Mouse (Mus musculus): ENCODE measurements at regions not wholly inside any gene's neighbourhood (a gene's known extent, or its start where the extent isn't known, plus 50 kb on each side); places are given as distances from the start of the nearest gene placed in this dataset.

DNA sequence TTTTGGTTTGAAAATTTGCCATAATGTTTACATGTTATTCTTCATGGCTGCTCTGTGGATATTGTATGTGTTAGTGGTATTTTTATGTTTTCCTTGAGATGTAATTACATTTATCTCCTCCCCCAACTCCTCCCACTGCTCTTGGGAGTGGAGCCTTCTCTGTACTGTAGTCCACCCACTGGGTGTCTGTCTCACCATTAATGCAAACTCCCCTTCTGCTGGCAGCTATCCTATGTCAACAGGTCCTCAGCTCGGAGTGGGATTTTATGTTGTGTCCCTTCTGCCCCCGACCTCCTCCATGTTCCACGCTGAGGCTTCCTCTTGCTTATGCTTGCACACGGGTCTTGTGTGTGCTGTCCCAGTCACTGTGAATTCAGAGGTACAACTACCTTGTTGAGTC lies 330.3 kb upstream of the Tmc3 start:
- no peak for DNase-seq (ENCODE audit: low read depth, low spot score)
- no peaks in the 10 kb centered on the region for H3K36me3 ChIP-seq (ENCODE audit: control insufficient read depth, insufficient read depth, low read length, poor library complexity, severe bottlenecking)
- no peaks in the 10 kb centered on the region for H3K27me3 ChIP-seq (ENCODE audit: control insufficient read depth, insufficient read depth, low read length, poor library complexity, severe bottlenecking)

DNA sequence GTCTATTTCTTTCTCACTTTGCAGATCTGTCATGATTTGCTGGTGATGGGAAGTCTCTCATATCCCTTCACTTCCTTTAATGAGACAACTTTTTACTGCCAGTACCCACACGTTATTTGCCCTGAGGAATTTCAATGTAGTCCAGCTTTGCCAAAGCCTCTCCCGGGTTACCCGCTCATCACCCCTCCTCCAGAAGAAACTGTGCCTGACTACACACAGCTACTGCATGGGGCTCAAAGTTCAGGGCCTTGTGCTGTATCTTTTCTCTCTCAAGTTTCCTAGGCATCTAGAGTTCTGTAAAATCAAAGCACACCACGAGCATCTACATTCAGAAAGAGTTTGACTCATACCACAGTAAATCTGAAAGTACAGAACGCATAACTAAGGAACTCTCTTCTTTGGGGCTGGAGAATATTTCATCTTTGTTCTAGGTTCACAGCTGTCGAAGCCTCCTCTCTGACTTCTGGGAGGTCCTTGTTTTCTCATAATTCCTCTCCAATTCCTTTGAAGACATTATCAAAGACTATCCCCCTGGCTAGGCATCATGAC lies 328.4 kb upstream of the Tmc3 start:
- Histone ChIP-seq H3K36me3 (ENCODE audit: control insufficient read depth, insufficient read depth, low read length, poor library complexity, severe bottlenecking) (no peaks in the 10 kb centered on the region), H3K27me3 (ENCODE audit: control insufficient read depth, insufficient read depth, low read length, poor library complexity, severe bottlenecking) (no peaks in the 10 kb centered on the region)
- no peak for DNase-seq (ENCODE audit: low read depth, low spot score)

DNA sequence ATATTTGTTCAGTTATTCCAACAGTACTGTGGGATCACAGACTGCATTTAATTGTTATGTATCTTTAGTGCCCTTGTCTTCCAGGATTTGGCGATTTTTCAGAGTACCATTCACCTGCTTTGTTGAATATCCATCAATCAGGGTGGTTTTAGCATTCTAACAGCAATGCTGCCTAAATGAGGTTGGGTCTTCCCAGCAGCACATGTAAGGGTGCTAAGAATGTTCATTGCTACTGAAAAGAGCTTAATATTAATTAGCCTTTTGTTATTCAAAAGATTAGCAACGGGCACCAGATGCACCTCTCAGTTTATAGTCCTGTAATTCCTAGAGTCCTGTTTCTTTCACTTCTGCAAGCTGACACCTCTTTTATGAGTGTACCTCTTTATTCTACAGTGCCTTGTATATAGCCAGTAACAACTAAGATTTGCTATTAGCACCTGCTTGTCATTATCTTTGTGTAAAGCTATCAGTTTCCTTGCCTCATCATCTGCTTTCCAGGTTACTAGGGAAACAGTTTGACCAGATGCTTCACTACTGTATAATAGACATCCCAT lies 326.3 kb upstream of the Tmc3 start:
- no peak for DNase-seq (ENCODE audit: low read depth, low spot score)
- Histone ChIP-seq H3K27me3 (ENCODE audit: control insufficient read depth, insufficient read depth, low read length, poor library complexity, severe bottlenecking) (no peaks in the 10 kb centered on the region), H3K36me3 (ENCODE audit: control insufficient read depth, insufficient read depth, low read length, poor library complexity, severe bottlenecking) (no peaks in the 10 kb centered on the region)

DNA sequence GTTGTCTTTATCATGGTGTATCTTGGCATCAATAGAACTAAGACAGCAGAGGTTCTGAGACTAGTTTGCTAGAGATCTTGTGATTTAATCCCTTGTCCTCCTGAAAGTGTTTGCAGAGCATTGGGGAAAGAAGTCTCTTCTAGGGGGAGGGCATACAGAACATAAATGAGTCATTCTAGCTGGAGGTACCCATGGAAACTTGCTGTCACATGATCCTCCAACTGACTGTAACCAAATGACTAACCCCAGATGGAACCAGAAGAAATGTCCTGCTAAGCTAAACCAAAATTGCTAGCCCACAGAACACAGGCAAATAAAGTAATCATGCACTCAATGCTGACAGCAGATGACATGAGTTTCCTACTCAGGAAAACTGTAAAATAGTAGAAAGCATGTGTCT lies 323.2 kb upstream of the Tmc3 start:
- Histone ChIP-seq H3K27me3 (ENCODE audit: control insufficient read depth, insufficient read depth, low read length, poor library complexity, severe bottlenecking) (no peaks in the 10 kb centered on the region), H3K36me3 (ENCODE audit: control insufficient read depth, insufficient read depth, low read length, poor library complexity, severe bottlenecking) (no peaks in the 10 kb centered on the region)
- no peak for DNase-seq (ENCODE audit: low read depth, low spot score)

DNA sequence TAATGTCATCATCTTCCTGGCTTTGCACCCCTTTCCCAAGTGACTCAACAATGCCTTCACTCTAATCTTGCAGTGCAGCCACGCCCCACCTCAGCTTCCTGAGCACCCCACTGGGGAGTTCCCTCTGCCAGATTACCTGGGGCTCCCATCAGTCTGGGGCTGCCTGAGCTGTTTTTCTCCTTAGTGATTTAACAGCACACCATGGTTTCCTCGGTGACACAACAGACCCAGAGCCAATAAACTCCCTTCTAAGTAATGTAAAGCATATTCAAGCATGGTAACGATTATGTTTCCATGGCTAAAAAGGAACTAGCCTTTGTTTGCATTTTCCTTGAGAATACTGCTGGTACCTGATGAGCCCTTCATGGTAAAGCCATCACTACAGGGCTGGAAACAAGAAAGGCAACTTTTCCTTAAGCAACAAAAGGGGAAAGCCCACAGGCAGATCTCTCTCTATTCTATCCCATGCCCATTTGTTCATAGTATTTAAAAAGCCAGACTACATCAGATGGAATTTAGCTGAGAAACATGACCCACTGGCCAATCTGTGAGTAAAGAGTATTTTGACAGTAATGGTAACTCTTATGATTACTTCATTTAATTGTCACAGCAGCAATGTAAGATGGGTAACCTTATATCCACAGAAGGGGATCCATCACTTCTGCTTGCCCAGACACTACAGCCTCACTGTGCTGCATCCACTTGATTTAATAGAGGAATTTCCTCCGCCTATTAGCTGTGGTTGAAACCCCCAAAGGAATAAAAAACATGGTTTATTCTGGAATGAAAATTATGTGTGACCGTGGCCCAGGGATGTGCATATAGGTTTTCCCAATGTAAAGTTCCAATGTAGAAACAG lies 294.6 kb upstream of the Tmc3 start:
- Histone ChIP-seq H3K36me3 (ENCODE audit: control insufficient read depth, insufficient read depth, low read length, poor library complexity, severe bottlenecking) (no peaks in the 10 kb centered on the region), H3K27me3 (ENCODE audit: control insufficient read depth, insufficient read depth, low read length, poor library complexity, severe bottlenecking) (no peaks in the 10 kb centered on the region)
- DNase-seq (ENCODE audit: low read depth, low spot score), result no peak

DNA sequence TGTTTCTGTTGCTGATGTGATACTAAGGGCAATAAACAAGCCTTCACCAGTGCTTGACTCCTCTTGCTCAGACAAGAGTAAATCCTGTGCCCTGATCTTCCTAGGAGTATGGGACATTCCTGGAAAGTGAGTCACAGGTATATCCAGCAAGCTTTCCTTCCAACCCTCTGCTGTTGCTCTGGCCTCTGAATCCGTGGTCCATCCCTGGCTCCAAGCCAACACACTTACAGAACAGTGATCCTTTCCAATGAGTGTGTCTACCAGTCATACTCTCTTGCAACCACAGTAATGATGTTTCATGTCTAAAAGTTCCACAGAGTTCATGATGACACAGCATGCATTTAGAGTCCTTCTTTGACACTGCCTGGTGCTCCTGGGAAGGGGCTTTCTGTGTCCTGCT lies 277.6 kb upstream of the Tmc3 start:
- no peak for DNase-seq (ENCODE audit: low read depth, low spot score)
- Histone ChIP-seq H3K27me3 (ENCODE audit: control insufficient read depth, insufficient read depth, low read length, poor library complexity, severe bottlenecking) (no peaks in the 10 kb centered on the region), H3K36me3 (ENCODE audit: control insufficient read depth, insufficient read depth, low read length, poor library complexity, severe bottlenecking) (no peaks in the 10 kb centered on the region)

DNA sequence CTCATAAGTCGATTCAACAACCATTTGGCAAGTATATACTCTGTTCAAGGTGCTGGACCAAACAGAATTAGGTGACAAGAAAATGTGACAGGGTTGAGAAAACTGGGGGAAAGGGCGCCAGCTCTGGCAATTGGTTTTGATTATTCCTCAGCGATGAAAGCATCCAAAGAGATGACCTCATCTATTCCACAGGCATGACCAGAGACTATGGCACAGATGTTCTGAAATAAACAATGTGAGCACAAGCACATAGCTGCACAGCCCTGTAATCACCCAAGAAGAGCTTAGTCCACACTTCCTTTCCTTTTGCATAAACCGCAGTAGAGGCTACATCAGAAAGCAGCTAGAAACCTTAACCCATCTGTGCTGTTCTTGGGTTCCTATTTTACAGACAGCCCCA lies 272.6 kb upstream of the Tmc3 start:
- Histone ChIP-seq H3K36me3 (ENCODE audit: control insufficient read depth, insufficient read depth, low read length, poor library complexity, severe bottlenecking) (no peaks in the 10 kb centered on the region), H3K27me3 (ENCODE audit: control insufficient read depth, insufficient read depth, low read length, poor library complexity, severe bottlenecking) (no peaks in the 10 kb centered on the region)
- no peak for DNase-seq (ENCODE audit: low read depth, low spot score)

DNA sequence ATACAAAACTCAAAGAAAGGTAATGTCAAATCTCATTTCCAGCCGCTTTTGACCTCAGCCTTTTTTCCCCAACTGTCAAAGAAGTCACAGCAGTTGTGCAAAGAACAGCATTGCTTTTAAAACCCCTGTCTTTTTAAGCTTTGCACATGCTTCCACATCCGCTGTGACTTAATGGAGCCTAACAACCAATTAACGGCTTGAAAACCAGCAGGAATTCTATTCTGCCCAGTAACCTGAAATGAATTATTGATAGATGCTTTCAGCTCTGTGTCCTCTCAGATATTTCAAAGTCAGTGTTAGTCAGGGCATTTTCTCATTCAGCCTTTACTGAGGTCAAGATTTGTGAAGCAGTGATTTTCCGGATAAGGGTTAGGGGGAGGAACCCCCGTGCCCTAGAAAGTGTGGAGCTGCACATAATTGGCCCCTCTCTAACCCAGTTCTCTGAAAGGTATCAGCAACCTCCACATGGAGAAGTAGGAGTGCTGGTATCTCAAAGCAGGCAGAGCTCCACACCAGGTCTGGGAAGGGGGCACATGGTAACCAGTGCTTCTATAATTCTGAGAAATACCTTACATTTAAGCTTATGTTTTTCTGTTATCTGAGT lies 254.8 kb upstream of the Tmc3 start:
- DNase-seq (ENCODE audit: low read depth, low spot score), result no peak
- no peaks in the 10 kb centered on the region for H3K27me3 ChIP-seq (ENCODE audit: control insufficient read depth, insufficient read depth, low read length, poor library complexity, severe bottlenecking)

DNA sequence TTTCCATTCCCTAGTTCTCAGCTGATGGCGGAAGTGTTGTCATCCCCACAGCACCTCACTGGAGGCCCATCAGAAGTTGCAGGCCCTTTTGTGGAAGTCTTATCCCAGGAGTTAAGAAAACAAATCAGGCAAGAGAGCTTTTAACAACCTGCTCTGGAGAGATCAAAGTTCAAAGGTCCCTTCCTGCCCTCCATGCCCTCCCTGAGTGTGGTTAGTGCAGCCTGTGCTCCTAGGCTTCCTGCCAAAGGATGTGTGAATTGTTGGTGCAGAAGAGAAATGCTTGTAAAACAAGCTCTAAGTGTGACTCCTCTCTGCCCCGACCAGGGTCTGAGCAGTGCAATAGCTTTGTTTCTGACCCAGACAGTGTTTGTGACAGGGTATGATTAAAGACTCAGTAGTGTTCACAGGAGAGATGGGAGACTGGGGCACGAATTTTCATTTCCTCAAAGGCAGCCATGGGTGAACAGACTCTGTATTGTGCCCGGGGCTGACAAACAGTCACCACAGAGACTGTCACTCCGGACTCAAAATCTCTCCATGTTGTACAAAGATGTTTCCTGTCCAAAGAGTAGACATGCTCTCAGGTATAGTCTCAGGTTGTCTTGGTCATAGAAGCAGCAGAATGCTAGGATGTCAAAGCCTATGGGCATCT lies 237.5 kb upstream of the Tmc3 start:
- no peaks in the 10 kb centered on the region for H3K36me3 ChIP-seq (ENCODE audit: control insufficient read depth, insufficient read depth, low read length, poor library complexity, severe bottlenecking)
- peak; percentile 57 for DNase-seq (ENCODE audit: low read depth, low spot score)
- H3K27me3 ChIP-seq (ENCODE audit: control insufficient read depth, insufficient read depth, low read length, poor library complexity, severe bottlenecking), result no peaks in the 10 kb centered on the region

More for the DNA sequence above, 254.8 kb upstream of the Tmc3 start:
- H3K36me3 ChIP-seq (ENCODE audit: control insufficient read depth, insufficient read depth, low read length, poor library complexity, severe bottlenecking), result no peaks in the 10 kb centered on the region

DNA sequence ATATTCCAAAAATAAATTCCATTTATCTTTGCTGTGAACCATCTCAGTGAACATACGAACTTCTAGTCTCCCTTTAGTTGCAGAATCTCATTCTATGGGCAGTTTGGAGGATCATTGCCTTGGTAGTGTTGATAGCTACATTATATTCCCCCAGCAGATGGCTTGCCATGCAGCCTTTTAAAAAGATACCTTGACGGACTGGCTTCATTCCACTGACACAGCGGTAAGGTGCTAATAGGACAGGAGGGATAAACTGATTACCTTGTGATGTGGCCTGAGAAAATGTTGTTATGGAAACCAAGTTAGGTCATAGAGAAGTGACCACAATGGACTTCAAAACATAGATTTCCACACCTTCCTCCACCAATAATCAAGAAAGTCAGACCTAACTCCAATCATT lies 215.5 kb upstream of the Tmc3 start:
- Histone ChIP-seq H3K36me3 (ENCODE audit: control insufficient read depth, insufficient read depth, low read length, poor library complexity, severe bottlenecking) (no peaks in the 10 kb centered on the region), H3K27me3 (ENCODE audit: control insufficient read depth, insufficient read depth, low read length, poor library complexity, severe bottlenecking) (no peaks in the 10 kb centered on the region)
- no peak for DNase-seq (ENCODE audit: low read depth, low spot score)

DNA sequence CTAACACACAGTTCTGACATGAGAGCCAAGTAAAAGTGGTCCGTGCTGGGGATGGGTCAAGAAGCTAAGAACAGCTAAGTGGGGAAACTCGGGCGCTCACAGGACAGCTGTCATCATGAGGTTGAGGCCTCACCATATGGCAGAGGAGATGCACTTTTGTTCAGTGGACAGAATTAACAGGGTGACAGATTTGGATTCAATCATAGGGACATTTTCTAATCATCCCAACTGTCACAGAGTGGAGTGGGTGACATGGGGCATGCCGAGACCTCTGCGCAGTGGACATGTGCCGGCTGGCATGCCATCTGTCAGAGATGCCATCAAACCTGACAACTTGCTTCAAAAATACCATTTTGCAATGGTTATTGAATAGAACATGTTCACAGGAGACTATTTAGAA lies 215.1 kb upstream of the Tmc3 start:
- Histone ChIP-seq H3K36me3 (ENCODE audit: control insufficient read depth, insufficient read depth, low read length, poor library complexity, severe bottlenecking) (no peaks in the 10 kb centered on the region), H3K27me3 (ENCODE audit: control insufficient read depth, insufficient read depth, low read length, poor library complexity, severe bottlenecking) (no peaks in the 10 kb centered on the region)
- DNase-seq (ENCODE audit: low read depth, low spot score), result no peak

DNA sequence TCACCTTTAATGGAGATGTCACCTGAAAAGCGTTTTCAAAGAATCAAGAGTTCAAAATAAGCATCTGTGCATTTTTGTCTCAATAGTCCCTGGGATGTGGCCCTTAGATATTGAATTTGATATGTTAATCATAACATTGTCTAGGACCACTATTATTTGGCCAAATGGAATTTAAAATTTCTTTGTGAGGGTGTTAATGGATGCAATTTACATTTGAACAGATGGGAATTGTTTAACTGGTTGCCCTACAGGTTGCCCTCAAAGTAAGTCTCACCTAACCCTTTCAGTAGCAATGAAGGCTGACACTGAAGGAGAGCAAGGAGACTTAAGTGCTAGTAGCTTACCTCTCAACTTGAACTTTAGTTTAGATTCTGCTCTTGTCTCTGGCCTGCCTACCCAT lies 207.9 kb upstream of the Tmc3 start:
- no peaks in the 10 kb centered on the region for H3K27me3 ChIP-seq (ENCODE audit: control insufficient read depth, insufficient read depth, low read length, poor library complexity, severe bottlenecking)
- DNase-seq (ENCODE audit: low read depth, low spot score), result no peak

DNA sequence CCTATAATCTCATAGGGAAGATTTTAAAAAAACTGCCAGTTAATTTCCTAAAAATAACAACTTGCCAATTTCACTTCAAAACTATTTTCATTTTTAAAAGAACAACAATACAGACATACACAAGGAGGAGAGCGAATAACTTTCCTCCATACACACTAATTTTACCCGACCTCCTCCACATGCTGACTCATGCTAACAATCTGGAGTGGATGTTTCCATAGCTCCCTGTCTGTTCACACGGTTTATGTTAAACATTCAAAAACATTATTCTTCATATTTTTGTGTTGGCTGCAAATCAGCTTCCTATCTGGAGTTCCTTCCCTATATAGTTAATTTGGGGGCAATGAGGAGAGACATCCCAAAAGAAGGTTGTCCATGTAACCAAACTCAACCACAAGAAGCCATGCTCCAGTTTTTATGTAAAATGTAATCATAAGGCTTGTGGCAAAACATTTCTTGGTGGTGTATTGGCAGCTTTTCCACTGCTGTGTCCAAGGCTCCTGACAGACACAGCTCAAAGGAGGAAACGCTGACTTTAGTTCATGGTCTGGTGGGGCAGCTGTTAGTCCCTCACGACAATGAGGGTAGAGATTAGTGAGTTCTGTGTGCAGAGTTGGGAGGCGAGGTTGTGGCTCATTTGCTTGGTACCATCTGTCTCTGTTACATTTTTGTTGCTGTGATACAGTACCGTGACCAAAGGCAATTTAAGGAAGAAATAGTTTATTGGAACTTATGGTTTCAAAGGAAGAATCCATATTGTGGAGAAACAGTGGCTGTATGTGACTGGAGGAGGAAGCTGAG lies 203.1 kb upstream of the Tmc3 start:
- Histone ChIP-seq H3K36me3 (ENCODE audit: control insufficient read depth, insufficient read depth, low read length, poor library complexity, severe bottlenecking) (no peaks in the 10 kb centered on the region), H3K27me3 (ENCODE audit: control insufficient read depth, insufficient read depth, low read length, poor library complexity, severe bottlenecking) (no peaks in the 10 kb centered on the region)
- DNase-seq (ENCODE audit: low read depth, low spot score), result no peak

More for the DNA sequence above, 207.9 kb upstream of the Tmc3 start:
- no peaks in the 10 kb centered on the region for H3K36me3 ChIP-seq (ENCODE audit: control insufficient read depth, insufficient read depth, low read length, poor library complexity, severe bottlenecking)

DNA sequence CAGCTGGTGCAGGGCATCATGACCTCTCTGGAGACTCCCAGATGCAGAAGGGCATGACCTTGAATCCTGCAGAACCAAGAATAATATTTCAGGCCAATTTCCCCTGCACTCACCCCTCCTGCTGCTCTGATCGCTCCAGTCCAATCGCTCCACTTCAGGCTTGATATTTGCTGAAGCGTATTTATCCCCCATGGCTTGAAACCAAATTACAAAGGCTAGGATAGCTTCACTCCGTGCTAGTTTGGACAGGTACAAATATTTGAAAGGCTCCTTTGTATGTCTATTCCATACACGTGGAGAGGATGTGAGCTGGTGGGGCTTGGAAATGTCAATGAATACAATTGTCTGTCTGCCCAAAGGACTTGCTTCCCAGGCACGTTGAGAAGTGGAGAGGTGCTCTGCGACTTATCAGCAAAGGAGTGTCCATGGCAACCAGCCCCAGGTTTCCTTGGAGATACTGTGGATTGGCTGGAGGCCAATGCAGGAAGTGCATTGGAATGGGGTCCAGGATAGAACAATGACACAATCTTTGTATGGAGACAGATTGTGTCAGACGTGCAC lies 201.8 kb upstream of the Tmc3 start:
- no peak for DNase-seq (ENCODE audit: low read depth, low spot score)
- H3K27me3 ChIP-seq (ENCODE audit: control insufficient read depth, insufficient read depth, low read length, poor library complexity, severe bottlenecking), result no peaks in the 10 kb centered on the region
- H3K36me3 ChIP-seq (ENCODE audit: control insufficient read depth, insufficient read depth, low read length, poor library complexity, severe bottlenecking), result no peaks in the 10 kb centered on the region
